Mouse (Mus musculus): ENCODE data around the gene Pde7b. TPM values are rescaled to one million over a fixed set of nuclear protein-coding genes. Genes with fewer than 3 reads are reported as not detected.
A peak's percentile ranks its signal among the peaks of the same experiment; 100 is the strongest.

Pde7b gene
- total and polyA plus RNA-seq, 3 experiments: not detected

GRCm38 (mm10) chr10:20348894-20349293 lies 376.0 kb downstream of the Pde7b start:
- Histone ChIP-seq H3K9ac (ENCODE audit: insufficient read depth, low read depth) (no peak overlapping the region), H3K4me1 (ENCODE audit: control insufficient read depth in 1 of 2, insufficient read depth in 2 of 2) (peaks cover 5 to 15% of the 10 kb centered on the region in 2 experiments; a peak in 3 of 4 replicates), H3K79me2 (replicated peaks; ENCODE audit: control insufficient read depth, extremely low read depth, insufficient read depth, poor library complexity, severe bottlenecking) (no peaks in the 10 kb centered on the region; the same call in 1 of the 2 replicates), H3K27ac (ENCODE audit: insufficient read depth, low read depth) (no peak overlapping the region), H3K27me3 (replicated peaks) (no peaks in the 10 kb centered on the region), H3K9me3 (replicated peaks; ENCODE audit: low read length) (no peaks in the 10 kb centered on the region), H3K4me3 (replicated peaks in 1 of 3; ENCODE audit: low read depth in 2 of 3, low read length in 2 of 3, poor library complexity in 1 of 3) (no peak overlapping the region), H3K4me2 (ENCODE audit: insufficient read depth, low read depth, poor library complexity, severe bottlenecking) (peak overlapping the region; percentile 89; the same call in 1 of the 2 replicates), H3K36me3 (replicated peaks in 1 of 2; ENCODE audit: control insufficient read depth in 1 of 2, insufficient read depth in 1 of 2, low read length in 1 of 2) (peaks cover 27 to 56% of the 10 kb centered on the region in 2 experiments)
- TF ChIP-seq ELF1 (IDR thresholded peaks at IDR 0.05; ENCODE audit: low read depth, low read length): no peak
- TF ChIP-seq POLR2AphosphoS2 (IDR thresholded peaks at IDR 0.05; ENCODE audit: low read depth, low read length): no peak
- TF ChIP-seq ZKSCAN1 (IDR thresholded peaks at IDR 0.05; ENCODE audit: borderline replicate concordance, low read depth, low read length): no peak
- no peak for TF ChIP-seq TBP (conservative IDR thresholded peaks at IDR 0.05; ENCODE audit: low read depth, low read length)
- TF ChIP-seq RAD21 (IDR thresholded peaks at IDR 0.05; ENCODE audit: low read depth, low read length): no peak
- TF ChIP-seq SIN3A (IDR thresholded peaks at IDR 0.05; ENCODE audit: low read length): no peak
- no peak for TF ChIP-seq HCFC1 (IDR thresholded peaks at IDR 0.05; ENCODE audit: low read depth, low read length)
- no peak for TF ChIP-seq ZNF384 (IDR thresholded peaks at IDR 0.05; ENCODE audit: low read depth, low read length)
- TF ChIP-seq TCF12 (IDR thresholded peaks at IDR 0.05; ENCODE audit: low read depth, low read length): no peak
- TF ChIP-seq ZC3H11A (IDR thresholded peaks at IDR 0.05; ENCODE audit: low read depth, low read length): no peak
- TF ChIP-seq E2F4 (IDR thresholded peaks at IDR 0.05; ENCODE audit: insufficient replicate concordance, low read depth, low read length): no peak
- no peak for TF ChIP-seq SMC3 (IDR thresholded peaks at IDR 0.05; ENCODE audit: low read depth, low read length)
- no peak for TF ChIP-seq MAFK (IDR thresholded peaks at IDR 0.05; ENCODE audit: insufficient replicate concordance, low read length)
- no peak for TF ChIP-seq USF2 (conservative IDR thresholded peaks at IDR 0.05; ENCODE audit: low read depth, low read length)
- no peak for TF ChIP-seq USF1 (IDR thresholded peaks at IDR 0.05; ENCODE audit: low read depth, low read length)
- no peak for TF ChIP-seq BHLHE40 (IDR thresholded peaks at IDR 0.05; ENCODE audit: low read depth, low read length)
- no peak for TF ChIP-seq CHD2 (IDR thresholded peaks at IDR 0.05; ENCODE audit: low read length)
- no peak for TF ChIP-seq CTCF (conservative IDR thresholded peaks at IDR 0.05 in 1 of 2, IDR thresholded peaks at IDR 0.05 in 1 of 2; ENCODE audit: low read depth in 2 of 2, low read length in 2 of 2)
- no peak for TF ChIP-seq EP300 (IDR thresholded peaks at IDR 0.05; ENCODE audit: low read length)
- in situ Hi-C loops (cut with MboI; ENCODE audit: low pct_ligation_motif_present, low pct_unique_long_range_greater_than_20kb, low sequenced_read_pairs): no loop called here
- DNase-seq (ENCODE audit: extremely low read depth): no peak
- dilution Hi-C loops (cut with MboI; ENCODE audit: extremely low pct_ligation_motif_present, extremely low pct_unique_long_range_greater_than_20kb, low sequenced_read_pairs): no loop called here

Other genes starting within 250 kb of the Pde7b start
- 2.5 and 4.6 TPM in 2 replicates for gene Ahi1, start 227.5 kb upstream of the Pde7b start, total RNA-seq (2012; rRNA removed)
- gene Ahi1, start 227.5 kb upstream of the Pde7b start, total RNA-seq (2014; rRNA removed): 3.9 and 4.2 TPM in 2 replicates
- 2.7 and 2.8 TPM in 2 replicates for gene Ahi1, start 227.5 kb upstream of the Pde7b start, polyA plus RNA-seq (2012; ENCODE audit: insufficient read length, low read depth)

Data from CH12.LX (cell line).